Mouse (Mus musculus): ENCODE data around the gene Olfr1501.

- TF ChIP-seq POLR2A (IDR thresholded peaks at IDR 0.05; ENCODE audit: borderline replicate concordance, extremely low read depth, low read depth, low read length): no peak
- no peak for TF ChIP-seq CTCF (IDR thresholded peaks at IDR 0.05; ENCODE audit: insufficient read depth, low read length)
Observed at GRCm38 (mm10) chr19:13818827-13819226, 31.7 kb downstream of the Olfr1501 start.
